Mouse (Mus musculus) brain, embryonic 14.5 days (tissue): ENCODE measurements at regions not wholly inside any gene's neighbourhood (a gene's known extent, or its start where the extent isn't known, plus 50 kb on each side); places are given as distances from the start of the nearest gene placed in this dataset.

Source experiments
- CTCF ChIP-seq: fragments of 200-500 bp; IDR thresholded peaks from 2 replicates; pipeline ENCODE4 v1.5.1; 2012; ENCODE audit warnings: inconsistent platforms, mild to moderate bottlenecking, moderate library complexity, borderline replicate concordance; ENCODE audit not compliant: insufficient read depth, insufficient read length; ENCODE audit errors: extremely low read depth
- POLR2A ChIP-seq: fragments of 200-500 bp; IDR thresholded peaks from 2 replicates; pipeline ENCODE4 v1.6.1; 2012; ENCODE audit warnings: mild to moderate bottlenecking, inconsistent platforms, borderline replicate concordance; ENCODE audit not compliant: poor library complexity, insufficient read depth, insufficient read length, severe bottlenecking; ENCODE audit errors: extremely low read depth

- no peak for TF ChIP-seq POLR2A
- no peak for TF ChIP-seq CTCF
Measured at GRCm38 (mm10) chr3:34593279-34593678, 56.9 kb upstream of the Sox2 start.
